Mouse (Mus musculus): ENCODE data around the gene Cad.

Cad gene

DNA sequence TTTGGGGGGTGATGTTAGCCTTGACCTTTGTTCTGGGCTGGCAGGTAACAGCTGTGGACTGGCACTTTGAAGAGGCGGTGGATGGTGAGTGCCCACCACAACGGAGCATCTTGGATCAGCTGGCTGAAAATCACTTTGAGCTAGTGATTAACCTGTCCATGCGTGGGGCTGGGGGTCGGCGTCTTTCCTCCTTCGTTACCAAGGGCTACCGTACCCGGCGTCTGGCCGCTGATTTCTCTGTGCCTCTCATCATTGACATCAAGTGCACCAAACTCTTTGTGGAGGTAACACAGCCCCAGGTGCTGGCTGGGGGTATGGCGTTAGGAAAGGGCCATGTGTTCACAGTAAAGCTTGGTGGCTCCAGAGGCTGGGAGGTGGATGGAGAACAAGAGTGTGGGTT lies 17.2 kb downstream of the Cad start:
- DNase-seq, result no peak

DNA sequence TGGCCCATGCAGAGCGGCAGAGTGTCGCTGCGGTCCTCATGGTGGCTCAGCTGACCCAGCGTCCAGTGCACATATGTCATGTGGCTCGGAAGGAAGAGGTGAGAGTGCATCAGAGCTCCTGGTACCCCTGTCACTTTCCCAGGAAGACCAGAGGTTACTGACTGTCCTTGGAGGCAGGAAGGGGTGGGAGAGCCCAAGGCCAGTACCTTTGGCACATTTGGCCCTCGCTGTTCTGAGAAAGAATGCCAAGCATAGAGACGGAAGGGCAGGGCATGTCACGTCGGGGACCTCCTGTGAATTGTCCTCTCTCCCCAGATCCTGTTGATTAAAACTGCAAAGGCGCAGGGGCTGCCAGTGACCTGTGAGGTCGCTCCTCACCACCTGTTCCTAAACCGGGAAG lies 18.6 kb downstream of the Cad start:
- no peak for DNase-seq

DNA sequence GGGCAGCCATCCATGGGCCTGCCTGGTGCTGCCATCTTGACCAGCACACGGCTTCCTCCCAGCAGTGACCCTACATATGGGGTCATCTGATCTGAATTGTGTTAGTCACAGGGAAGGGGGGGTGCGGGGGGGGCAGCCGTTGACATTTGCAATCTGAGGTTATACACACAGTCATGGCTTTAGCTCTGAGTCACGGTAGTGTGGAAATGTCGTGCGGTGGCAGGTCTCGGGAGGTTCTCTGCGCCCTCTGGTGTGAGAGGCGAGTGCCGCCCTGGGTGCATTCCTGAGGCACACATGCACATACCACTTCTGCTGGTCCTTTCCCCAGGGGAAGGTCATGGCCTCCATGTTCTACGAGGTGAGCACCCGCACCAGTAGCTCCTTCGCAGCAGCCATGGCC lies 21.8 kb downstream of the Cad start:
- no peak for DNase-seq

DNA sequence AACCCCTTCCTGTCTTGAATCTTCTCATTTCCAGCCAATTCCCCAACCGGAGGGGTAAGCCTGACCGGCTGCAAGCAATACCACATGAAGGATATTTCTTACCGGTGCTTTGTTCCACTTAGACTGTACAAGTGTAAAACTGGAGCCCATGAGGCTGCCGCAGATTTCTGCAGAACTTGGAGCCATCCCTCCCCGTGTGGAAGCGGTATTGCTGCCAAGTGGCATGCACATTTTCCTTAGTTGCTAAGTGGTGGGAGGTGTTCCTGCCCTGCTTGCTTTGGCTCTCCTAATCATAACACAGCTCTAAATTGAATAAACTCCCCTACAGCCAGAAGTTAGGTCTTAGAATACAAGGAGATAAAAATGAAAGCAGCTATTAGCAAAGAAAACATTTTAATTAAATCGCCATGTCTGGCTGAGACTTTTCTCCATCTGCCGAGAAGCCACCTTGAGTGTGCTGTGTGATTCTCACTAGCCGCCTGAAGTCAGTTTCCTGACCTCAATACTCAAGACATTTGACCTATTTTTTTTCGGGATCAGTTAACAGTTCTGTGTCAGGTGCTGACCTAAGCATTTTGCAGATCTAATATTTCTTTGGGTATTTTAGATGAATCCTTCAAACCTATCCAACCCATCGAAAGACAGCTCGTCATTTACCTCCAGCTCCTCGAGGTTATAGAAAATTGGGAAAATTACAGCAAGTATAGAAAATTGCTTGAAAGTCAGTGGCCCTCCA lies 25.6 kb downstream of the Cad start:
- DNase-seq, result peak; percentile 78

DNA sequence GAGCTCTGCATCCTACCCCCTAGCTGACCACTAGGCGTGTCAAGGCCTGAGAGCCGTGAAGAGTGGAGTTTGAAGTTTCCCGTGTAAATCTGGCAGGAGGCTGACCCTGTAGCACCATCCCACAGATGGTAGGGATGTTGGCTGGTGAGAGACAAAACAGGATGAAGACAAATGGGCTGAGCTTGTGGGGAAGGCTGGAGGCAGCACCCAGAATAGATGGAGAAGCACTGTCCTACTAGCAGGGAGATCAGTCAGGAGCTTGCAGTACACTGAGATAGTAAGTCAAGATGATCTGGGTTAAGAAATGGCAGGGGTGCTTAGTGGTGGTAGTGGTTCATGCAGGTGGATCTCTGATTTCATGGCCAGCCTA lies 26.2 kb downstream of the Cad start:
- no peak for DNase-seq

DNA sequence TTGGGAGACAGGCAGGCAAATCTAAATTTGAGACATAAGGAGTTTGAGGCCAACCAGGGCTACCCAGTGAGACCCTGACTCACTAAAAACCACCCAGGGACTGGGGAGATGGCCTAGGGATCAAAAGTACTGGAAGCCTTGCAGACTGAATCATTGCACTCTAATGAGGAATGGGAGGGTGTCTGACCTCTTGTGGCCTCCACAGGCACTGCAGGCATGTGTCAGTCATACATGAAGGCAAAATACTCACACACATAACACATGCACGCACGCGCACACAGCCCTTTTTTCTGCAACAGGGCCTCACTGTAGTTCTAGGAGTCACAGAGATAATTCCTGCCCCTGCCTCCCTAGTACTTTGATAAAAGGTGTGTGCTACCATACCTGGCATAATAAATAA lies 26.8 kb downstream of the Cad start:
- DNase-seq, result no peak

DNA sequence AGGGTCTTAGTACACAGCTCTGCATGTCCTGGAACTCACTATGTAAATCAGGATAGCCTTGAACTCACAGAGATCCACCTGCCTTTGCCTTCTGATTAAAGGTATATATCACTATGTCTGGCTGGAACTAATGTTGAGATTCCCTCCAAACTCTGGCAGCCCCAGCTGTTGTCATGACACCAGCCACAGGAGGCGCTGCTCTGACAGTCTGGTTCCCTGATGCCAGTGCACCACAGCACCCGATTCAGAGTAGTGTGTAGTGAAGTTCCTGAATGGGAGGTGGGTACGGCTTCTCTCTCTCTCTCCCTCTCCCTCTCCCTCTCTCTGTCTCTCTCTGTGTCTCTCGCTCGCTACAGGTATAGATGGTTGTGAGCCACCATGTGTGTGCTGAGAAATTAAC lies 27.8 kb downstream of the Cad start:
- DNase-seq, result no peak

DNA sequence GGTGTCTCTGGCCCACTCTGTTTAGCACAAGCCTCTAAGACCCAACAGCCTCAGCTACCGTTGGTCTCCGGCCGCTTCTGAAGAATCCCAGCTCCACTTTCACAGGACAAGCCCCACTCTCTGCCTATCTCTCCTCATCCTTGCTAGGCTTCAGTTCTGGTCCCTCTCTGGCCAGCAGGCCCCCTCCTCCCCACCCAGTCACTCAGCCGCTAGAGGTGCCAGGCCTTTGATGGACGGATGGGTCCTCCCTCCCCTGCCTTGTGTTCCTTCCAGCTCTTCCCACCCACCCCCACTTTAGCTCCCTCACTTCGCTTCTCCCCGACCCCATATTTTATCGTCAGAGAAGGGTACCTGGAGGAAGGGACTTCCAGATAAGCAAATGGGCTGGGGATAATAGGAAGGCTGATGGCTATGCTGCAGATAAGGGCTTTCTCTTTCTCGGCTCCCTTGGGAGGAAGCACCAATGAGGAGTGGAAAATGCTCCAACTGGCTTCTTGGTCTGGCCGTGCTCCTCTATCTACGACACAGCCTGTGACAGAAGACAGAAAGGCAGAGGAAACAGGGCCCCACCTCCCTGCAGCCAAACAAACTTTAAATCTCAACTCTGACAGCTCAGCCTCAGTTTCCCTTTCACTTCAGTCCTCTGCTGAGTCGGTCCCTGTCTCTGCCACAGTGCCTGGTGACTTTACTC lies 28.5 kb downstream of the Cad start:
- DNase-seq, result no peak

DNA sequence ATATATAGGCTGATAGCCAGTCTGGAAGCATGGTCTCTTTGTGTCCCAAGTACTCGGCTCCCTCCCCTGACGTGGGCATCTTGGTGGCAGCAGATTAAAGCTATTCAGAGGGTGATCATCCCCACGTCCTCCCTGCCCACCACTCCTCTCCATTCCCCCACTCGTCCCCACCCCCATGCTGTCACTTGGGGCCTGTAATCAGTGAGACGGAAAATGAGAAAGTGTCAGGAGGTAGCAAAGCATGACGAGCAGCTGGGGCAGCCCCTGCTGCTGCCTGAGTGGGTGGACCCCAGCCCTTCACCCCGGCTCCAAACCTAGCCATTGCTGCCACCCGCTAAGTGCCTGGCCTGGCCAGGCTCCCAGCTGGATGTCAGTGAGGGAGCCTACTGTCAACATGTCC lies 29.4 kb downstream of the Cad start:
- no peak for DNase-seq

DNA sequence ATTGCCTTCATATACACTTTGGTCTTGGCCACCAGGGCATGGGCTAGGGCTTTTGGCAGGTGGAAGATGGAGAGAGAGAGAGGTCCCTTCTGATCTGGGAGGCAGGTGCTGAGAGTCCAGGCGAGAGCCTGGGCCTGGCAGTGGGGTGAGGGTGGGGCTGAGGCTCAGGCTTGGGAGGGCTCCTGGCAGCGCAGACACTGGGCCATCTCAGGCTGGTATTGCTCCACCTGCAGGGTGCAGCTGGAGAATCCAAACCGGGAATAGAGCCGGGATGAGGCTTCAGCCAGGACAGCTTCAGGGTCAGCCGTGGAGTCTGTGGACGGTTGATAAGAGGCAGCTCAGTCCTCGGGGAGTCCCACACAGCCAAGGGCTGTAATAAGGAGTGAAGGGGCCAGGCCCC lies 32.0 kb downstream of the Cad start:
- no peak for DNase-seq

DNA sequence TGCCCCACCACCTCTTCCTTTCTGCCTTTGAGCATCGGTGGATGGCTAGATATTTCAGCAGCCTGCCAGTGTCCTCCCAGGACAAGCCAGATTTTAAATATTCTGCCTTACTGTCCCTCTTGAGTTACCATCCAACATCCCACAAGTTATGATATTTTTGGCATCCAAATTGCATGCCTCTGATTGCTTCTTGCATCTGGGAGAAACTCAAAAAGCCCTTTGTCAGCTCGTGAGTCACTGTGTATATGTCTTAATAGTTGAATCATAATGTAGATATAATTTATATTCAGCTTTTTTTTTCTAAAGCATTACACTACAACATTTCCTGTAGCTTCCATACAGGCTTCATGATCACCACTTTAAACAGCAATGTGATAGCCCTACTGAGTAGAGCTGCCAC lies 32.6 kb downstream of the Cad start:
- no peak for DNase-seq

DNA sequence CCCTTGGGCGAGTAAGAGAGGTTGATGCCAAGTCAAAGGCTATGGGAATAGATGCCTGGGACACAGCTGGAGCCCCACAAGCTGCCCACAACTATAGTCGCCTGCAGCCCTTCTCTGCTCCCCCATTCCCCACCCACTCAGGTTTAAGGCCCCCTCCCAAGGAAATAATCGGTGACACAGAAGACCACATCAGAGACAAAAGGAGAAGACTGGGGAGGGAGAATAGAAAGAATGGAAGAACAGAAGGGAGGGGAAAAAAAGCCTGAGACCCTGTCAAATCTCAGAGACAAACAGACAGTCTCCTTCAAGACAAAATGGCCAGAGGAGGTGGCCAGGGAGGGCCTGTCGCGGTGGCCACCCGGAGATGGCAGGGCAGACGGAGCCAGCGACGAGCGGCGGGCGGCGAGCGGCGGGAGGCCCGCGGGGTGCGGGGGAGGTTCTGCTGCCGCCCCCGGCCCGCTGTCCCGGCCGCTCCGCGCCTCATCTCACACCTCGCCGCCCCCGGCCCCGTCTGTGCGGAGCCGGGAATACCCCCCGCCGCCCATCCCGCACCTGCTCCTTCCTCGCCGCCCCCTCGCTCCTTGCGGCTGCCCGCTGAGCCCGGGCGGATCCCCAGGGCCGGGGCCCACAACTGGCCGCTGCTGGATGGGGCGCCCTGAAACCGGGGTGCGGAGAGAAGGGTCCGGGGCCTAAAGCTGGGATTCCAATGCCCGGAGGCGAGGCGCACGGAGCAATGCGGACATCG lies 37.8 kb downstream of the Cad start:
- DNase-seq, result peak; percentile 73

DNA sequence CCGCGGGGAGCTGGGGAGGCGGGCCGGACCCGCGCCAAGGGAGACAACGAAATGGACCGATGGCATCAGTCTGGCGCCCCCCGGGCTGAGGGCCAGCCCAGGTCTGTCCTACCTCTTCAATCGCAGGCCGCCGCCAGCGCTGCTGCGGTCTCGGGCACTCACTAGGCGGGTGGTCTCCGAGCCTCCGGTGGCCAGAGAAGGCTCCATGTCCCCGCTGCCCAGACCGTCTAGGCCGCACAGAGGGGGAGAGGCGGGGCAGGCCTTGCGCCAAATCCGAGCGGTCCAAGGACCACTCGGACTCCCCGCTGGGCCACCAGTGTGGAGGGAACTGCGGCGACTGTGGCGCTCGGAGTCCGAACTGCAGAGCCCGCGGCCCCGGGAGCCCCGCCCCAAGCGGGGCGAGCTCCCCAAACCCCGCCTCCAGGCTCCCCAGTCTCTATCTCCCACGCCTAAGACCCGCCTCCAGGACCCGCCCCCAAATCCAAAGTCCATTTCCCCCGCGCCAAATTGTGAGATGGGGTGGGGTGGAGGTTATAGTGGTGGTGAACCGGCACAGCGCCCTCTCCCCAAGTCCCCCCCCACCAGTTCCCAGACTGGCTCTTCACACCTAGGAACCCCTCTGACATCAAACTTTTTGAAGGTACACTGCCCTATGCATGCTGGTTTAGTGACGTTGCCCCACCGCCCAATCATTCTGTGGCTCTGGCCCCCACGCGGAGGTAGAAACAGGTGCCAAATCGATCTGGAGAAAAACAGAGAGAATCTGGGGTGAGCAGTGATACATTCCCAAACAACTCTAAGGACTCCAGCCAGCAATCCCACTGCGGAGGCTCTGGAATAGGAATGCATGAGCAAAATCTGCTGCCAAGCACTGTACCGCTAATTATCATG lies 38.8 kb downstream of the Cad start:
- DNase-seq, result no peak

DNA sequence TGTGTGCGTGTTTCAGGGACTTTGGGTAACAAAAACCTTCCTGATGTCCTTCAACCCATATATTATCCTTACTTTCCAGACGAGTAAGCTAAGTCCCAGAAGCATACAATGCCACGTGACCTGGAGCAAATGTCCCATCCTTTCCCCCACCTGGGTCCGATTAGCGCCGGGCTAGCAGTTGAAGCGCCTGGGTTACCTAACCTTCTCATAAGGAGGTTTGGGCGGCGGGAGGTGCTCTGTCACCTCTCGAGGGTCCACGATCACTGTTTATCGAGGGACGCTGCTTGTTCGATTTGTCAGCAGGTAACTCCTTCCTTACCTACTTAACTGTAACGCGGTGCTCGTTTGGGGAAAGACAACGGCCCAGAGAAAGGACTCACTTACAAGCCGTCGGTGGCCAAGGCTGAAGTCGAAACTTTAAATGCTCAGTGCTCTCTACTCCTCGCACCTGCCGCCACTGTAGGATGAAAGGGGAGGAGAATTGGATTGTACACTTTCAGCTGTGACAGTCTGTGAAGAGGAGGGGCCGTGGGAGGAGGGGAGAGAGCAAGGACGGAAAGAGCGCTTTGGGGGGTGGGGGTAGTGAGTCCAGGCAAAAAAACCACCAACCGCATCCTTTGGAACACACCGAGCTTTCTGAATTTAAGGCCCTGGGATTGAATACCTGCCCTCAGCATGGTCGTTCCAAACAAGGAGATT lies 39.7 kb downstream of the Cad start:
- no peak for DNase-seq

DNA sequence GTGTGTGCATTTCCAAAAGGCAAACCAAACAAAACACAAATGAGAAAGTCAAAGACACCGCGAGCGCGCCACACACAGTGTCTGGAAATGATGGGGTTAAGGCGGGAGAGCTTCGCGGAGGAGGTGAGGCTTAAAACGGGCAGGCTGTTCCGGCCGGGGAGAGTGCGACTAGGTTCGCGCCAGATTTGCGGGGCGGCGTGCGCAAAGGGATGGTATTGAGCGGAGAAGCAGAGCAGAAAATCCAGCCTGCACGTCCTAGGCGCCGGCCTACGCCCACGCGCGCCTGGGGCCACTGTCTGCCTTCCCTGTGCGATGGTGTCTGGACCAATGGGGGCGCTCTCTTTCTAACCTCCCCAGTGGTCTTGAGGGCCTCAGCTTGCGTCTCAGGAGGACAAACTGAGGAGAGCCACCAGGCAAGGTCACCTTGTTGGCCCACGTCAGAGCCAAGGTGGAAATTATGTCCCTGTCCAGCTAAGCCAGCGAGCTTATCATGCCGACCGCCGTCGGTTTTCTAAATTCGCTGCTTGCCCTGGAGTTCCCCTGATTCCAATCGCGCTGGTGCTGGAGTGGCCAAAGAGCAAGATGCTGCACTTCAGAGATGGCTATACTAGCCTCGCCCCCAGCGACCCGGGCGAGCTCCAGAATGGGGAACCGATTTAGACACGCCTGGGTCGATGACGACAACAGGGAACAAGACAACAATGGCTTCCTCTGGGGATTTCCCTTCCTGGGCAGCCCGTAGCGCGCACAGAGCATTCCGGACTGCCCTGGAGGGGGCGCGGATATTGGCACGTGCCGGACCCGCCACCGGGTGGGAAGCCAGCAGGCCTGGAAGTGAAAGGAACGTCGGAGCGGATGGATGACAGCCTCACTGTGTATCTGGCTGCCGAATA lies 40.5 kb downstream of the Cad start:
- peak; percentile 73 for DNase-seq

DNA sequence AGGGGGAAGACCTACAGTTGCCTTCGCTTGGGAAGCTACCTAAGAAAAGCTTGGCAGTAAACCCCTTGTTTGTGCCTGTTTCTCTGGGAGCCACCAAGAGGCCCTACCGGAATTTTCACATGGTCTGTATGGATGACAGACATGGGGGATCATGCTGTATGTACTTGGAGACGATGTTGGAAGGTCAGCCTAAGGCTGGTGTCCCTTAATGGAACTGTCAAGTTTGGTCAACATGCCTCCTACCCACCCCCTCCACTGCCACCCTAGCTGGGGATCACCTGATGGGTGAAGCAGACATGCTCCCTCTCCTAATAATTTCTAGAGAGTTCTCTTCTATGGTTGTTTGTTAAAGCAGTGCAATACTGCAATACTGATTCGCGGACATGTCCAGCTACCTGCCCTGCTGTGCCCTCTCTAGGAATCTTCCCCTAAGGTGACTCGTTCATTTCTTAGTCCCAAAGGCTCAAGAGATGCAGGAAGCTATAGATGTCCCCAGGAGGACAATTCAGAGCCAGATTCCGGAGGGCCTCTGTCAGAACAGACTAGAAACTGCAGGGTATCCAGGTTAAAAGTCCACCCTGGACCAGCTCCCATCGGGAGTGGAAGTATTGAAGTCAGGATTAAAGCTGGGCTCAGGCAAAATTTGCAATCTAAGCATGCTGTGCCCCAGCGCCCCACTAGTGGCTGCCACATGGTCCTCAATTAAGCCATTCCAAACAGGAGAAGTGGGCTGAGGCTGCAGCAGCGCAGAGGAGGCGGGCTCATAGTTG lies 41.3 kb downstream of the Cad start:
- DNase-seq, result no peak

DNA sequence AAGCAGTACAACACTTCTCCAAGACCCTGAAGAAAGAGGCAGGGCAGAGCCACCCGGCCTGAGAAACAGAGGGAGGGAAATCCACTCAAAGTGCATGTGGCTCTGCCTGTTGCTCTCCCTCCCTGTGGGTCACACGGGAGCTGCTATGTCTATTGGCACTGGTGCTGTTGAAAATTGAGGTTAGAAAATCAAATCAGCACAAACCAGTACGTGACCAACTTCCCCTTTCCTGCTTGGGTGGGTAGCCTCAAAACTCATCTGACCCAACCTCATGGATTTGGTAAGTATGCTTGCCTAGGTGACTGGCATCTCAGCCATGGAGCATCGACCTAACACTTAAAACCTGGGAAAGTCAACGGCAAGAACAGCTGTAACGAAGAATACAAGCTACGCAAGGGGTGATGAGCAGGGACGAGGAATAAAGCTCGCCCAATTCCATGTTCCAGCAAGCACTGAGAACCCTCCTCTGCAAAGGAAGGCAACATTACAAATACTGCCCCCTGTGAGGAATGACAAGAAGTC lies 51.3 kb downstream of the Cad start, which contains the start of gene Dnajc5g:
TSS of gene Dnajc5g (plus strand) at position 472 of the 522 bp plus-strand sequence.
- DNase-seq, result no peak

DNA sequence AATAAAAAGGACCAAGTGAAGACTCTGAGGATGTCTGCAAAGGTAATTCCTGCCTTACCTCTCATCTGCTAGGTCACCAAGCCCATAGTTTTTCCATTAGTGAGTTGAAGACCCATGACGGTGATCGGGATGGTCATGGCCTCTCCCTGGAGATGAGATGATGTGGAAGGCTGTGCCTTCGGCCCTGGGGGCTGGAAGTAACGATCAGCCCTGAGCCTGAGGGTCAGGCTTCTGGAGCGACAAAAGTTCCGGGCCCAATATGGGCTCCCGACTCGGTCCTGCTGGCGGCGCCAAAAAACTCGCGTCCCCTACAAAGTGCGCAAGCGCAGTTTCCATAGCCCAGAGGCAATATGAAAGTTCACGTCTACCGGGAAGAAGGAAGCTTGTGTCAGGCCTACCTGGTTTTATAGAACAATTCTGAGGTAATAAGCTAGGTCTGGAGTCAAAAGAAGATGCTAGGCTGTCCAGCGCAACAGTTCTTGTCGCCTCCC lies 53.5 kb downstream of the Cad start, which contains the start of gene Slc30a3:
TSS of gene Slc30a3 (minus strand) at position 238 of the 491 bp plus-strand sequence.
- DNase-seq, result no peak

DNA sequence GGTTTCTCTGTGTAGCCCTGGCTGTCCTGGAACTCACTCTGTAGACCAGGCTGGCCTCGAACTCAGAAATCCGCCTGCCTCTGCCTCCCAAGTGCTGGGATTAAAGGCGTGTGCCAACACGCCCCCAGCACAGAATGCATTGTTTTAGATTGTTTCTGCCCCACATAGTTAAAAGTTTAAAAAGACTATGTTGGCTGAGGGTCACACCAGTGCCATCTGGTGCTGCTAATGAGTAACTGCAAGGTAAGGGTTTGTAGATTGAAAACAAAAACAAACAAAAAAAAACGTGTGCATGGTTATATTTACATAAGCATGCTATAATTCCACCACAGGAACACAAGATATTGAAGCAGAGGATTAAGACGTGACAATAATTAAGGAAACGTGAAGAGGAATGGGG lies 56.2 kb downstream of the Cad start:
- no peak for DNase-seq

DNA sequence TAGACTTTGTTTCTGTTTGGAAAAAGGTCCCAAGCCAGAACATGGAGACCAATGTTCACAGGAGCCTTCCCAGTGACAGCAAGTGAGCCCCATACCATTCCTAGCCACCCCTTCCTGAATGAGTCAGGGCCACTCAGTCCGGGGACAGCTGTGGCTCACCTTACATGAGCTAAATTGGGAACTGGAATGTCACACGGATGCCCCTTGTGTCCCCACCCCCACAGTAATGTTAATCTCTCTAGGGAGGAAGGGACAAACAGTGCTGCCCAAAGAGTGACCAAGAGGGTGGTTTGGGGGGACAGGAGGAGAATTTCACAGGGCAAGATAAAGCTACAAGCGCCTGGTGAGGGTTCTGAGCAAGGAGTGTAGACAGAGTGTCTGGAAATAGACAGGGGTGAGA lies 61.8 kb downstream of the Cad start, which contains the start of gene Trim54:
TSS of gene Trim54 (plus strand) at position 359 of the 400 bp plus-strand sequence.
- DNase-seq, result no peak

Measured in right cerebral cortex, adult 18-20 months (tissue).